Mouse (Mus musculus): ENCODE data around the gene Abcb9.
"Not testable (repeated sequence)": the region's sequence is repeated elsewhere in the genome, so short reads cannot be mapped to it uniquely, and the experiment has no call there.

Gene Abcb9

DNA sequence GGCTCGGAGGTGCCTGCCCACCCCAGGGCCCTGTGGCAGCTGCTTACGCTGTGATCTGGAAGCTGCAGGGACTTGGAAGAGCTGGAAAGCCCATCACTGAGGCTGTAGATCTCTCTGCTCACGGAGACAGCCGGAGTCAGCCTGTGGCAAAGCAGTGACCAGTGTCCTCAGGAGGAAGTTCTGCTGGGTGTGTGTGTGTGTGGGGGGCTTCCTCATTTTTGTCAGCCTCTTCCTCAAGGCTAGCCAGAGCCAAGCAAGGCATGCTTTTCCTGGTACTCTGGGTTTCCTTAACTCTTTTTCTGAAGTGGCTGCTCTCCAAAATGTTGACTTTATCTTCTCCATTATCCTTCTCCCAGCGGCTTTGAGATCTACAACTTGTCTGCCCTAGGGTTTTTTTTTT lies 35.9 kb downstream of the Abcb9 start:
- no peak for DNase-seq (ENCODE audit: low read depth)

GRCm38 (mm10) chr5:124058749-124059148 lies 36.8 kb downstream of the Abcb9 start:
- no peak for DNase-seq (ENCODE audit: low read depth)

- no peak for DNase-seq (ENCODE audit: low read depth)
Observed at GRCm38 (mm10) chr5:124056956-124057355, 38.6 kb downstream of the Abcb9 start.

GRCm38 (mm10) chr5:124056219-124056618 lies 39.4 kb downstream of the Abcb9 start:
- no peak for DNase-seq (ENCODE audit: low read depth)

DNA sequence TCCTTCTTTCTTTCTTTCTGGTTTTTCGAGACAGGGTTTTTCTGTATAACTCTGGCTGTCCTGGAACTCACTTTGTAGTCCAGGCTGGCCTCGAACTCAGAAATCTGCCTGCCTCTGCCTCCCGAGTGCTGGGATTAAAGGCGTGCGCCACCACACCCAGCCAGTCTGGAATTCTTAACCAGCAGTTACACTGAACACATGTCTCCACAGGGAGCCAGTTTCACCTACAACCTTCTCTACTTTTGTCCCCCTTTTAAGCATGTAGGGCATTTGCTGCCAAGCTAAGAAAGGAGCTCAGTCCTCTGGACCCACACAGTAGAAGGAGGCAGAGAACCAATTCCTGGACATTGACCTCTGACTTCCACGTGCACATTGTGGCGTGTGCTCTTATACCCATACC lies 43.0 kb downstream of the Abcb9 start:
- DNase-seq (ENCODE audit: low read depth) = not testable (repeated sequence)

GRCm38 (mm10) chr5:124051899-124052491 lies 43.6 kb downstream of the Abcb9 start:
- no peak for DNase-seq (ENCODE audit: low read depth)

DNA sequence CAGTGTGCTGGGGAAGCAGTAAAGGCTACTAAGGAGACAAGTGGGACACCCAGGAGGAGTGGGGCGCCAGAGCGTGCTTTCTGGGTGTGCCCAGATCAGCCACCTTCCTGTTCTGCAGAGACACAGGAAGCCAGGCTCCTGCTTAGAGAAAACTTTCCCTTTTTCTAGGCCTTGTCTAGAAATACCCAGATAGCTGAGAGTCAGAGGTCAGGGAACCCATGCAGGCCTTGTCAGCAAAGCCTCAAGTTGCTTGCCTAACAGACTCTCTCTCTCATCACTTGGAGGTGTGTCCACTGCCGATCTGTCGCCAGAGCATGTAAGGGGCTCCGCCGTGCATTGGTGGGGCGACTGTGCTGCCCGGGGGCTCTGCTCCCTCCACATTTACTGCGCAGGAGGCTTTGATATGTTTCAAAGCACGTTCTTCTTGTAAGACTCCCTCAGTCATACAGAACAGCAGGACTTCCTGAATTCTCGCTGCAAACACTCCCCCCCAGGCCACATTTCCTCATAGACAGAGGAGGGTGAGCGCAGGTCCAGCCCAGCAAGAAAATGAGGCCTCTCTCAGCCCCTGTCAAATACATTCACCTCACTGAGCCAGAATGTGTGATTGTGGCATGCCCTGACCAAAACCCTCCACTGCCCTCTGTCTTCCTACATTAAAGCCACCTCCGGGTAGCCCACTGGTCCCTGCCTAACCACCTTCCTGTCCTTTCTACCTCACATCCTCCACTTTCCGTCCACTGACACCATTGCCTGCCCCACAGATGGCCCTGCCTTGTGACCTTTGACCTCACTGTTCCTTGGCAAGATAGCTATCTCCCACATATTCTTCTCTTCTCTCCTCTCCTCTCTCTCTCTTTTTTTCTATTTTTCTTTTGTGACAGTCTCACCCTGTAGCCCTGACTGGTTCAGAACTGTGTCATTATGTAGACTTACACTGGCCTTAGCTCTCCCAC lies 45.2 kb downstream of the Abcb9 start:
- DNase-seq (ENCODE audit: low read depth) = no peak

DNA sequence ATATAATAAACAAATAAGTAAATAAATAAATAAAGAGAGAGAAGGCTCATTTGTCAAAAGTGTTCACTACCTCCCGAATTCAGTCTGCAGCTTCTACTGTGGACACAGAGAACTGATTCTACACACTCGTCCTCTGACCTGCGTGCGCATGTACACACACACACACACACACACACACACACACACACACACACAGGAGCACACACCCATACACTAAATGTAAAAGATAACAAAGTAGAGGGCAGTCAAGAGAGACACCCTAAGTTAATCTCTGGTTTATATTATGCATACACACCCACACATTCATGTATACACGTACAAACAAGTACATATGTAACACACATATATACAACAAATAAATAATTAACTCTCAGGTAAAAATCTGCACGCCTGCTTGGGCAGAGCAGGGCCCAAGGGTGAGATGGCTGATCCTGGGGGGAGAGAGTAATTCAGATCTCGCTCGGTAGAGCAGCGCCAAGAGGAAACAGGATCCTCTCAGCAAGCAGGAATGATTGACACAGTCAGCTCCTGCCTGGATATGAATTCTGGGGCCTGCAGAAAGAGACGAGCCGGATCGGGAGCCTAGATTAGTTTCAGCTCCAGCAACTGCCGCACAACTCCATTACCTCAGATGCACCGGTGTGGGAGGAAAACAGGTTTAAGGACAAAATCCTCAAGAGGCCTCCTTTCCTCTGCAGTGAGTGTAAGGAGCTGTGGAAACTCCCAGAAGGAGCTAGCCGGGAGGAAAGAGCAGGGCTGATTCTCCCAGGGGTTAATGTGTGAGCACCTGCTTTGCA lies 46.2 kb downstream of the Abcb9 start:
- DNase-seq (ENCODE audit: low read depth) = no peak

DNA sequence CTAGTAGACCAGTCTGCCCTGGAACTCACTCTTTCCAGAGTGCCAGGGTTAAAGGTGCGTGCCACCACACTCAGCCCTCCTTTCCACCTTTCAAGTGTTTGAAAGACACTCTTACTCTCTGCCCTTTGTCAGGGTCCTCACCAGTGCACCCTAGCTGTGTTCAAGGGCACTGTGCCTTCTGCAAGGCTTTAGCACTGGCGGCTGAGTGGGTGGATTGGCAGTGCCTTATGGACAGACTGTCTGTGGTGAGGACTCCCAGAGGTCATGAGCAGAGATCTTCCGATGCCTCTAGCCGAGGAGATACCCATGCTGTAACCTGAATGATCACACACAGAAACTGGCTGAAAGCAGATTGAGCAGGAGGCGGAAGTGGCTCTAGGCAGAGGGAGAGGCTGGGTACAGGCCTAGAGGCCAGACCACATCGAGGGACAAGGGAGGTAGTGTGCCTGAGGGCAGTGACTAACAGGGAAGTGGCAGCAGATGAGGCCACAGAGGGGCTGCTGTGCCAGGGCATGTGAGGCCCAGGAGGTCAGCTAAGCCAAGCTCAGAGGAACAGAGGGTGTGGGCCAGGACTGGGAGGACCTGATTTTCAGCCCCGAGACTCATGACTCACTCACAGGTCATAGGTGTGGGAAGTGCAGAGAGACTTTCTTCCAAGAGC lies 48.7 kb downstream of the Abcb9 start:
- DNase-seq (ENCODE audit: low read depth) = peak; percentile 92

- no peak for DNase-seq (ENCODE audit: low read depth)
Observed at GRCm38 (mm10) chr5:124045453-124046010, 50.1 kb downstream of the Abcb9 start.

- no peak for DNase-seq (ENCODE audit: low read depth)
Observed at GRCm38 (mm10) chr5:124043999-124044398, 51.6 kb downstream of the Abcb9 start.

DNA sequence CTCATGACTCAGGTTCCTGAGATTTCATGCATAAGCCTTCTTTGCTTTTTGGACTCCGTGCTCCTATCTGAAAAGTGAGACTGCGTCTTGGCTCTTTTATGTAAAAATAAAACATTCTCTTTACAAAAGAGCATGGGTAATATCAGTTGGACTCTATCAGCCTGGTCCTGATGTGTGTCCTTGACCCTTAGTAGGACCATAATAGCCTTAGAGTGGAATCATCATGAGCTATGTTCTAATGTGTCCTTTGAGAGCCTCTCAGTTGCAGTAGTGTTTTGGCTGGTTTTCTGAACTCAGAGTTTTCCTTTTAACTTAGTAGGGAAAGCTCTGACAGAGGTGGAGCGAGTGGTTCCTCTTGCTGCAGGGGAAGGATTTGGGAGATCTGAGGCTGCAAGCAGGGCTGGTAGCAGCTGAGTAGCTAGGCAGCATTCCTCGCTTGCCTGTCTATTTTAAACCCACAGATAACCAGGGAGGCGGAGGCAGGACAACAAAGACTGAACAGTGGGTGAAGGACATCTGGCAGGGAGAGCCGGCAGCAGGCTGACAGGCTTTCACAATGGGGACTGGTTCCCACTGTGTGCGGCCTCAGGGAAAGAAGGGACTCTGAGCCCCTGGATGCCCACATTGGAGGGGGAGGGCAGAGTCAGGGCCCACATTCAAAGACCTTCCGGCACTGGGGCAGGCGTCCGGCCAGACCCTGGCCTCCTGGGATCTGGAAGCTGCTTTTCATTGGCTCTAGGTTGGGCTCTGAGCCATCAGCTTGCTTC lies 52.2 kb downstream of the Abcb9 start:
- no peak for DNase-seq (ENCODE audit: low read depth)

DNA sequence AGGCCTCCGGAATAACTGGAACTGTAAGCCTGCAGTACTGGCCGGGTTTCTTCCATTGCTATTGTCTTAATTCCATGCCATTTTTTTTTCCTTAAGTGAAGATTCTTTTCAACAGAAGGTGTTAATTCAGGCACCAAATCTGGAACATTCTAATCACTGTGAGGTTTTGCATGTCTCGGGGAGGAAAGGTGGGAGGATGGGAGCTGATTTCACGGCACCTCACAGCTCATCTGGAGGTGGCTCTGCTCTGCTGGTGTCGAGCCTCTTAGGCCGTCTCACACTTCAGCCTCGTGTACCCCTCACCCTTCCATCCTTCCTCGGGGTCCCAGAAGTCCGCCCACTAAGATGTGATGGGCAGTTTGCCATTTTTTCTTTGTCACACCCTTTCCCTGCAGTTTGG lies 54.5 kb downstream of the Abcb9 start:
- DNase-seq (ENCODE audit: low read depth) = no peak

- no peak for DNase-seq (ENCODE audit: low read depth)
Observed at GRCm38 (mm10) chr5:124039602-124040001, 56.0 kb downstream of the Abcb9 start.

DNA sequence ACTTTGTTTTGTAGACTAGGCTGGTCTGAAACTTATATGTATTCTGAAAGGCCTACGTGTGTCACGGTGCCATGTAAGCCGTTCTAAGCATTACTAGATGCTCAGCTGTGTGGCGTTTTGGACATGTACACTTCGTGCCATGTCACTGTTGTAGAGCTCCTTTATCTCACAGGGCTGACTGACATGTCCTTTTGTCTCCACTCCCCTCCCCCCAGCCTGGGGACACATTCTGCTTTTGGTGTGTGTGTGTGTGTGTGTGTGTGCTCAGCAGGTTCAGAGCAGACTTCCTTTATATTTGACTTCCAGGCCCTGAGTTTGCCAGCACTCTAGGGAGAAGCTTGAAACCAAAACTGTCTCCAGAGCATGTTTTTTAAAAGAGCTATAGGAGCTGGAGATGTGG lies 58.8 kb downstream of the Abcb9 start:
- no peak for DNase-seq (ENCODE audit: low read depth)

DNA sequence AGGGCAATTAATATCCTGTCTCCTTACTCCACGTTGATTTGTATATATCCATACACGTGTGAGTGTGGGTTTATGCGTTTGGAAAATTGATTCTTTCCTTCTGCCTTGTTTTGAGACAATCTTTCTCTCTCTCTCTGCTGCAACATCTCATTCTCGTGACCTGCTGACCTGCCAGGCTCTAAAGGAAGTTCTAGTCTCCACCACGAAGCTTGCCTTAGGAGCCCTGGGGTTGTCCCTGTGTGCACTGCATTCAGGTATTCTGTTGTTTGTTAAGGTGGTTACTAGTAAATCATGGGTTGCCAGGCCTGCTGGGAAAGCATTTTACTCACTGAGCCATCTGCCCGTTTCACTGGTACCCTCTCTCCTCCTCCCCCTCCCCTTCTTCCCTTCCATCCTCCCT lies 59.3 kb downstream of the Abcb9 start:
- no peak for DNase-seq (ENCODE audit: low read depth)

- DNase-seq (ENCODE audit: low read depth) = no peak
Observed at GRCm38 (mm10) chr5:124035806-124036205, 59.8 kb downstream of the Abcb9 start.

DNA sequence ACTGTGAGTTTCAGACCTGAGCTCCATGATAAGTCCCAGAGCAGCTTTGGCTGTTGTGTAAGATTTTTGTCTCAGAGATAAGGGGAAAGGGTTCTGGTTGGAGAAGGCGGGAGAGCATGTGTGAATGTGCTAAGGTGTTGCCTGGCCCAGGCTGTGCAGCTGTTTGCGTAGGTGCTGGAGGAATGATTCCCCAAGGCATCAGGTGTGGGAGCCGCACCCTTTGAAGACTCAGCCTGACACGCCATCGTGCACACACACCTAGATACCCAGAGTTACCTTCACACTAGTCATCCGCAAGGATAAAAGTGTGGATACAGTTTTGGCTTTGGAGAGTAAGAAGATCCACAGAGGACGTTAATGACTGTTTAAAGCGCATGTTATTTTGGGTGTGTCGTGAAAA lies 60.2 kb downstream of the Abcb9 start:
- DNase-seq (ENCODE audit: low read depth) = no peak

- DNase-seq (ENCODE audit: low read depth) = no peak
Observed at GRCm38 (mm10) chr5:124034471-124034870, 61.1 kb downstream of the Abcb9 start.

- DNase-seq (ENCODE audit: low read depth) = peak; percentile 65
Observed at GRCm38 (mm10) chr5:124032001-124032508, 63.5 kb downstream of the Abcb9 start, which contains the start of gene Vps37b. Vps37b (minus strand) TSS chr5:124032270.
